Mouse (Mus musculus): ENCODE measurements around the gene Gm9040.

- TF ChIP-seq POLR2A (IDR thresholded peaks at IDR 0.05; ENCODE audit: low read depth, low read length) (no peak), CTCF (IDR thresholded peaks at IDR 0.05; ENCODE audit: extremely low read depth, insufficient read length, insufficient replicate concordance, low read depth, low read length) (peak; percentile 90; the same call in 1 of the 2 replicates)
Observed at GRCm38 (mm10) chr10:118370443-118370842, 43.7 kb upstream of the Gm9040 start.

Measured in small intestine, adult 2 months (tissue).